Mouse (Mus musculus): Measurements from ENCODE around the gene Acot4. TPM values are rescaled to one million over a fixed set of nuclear protein-coding genes. Genes with fewer than 3 reads are reported as not detected.
"Not testable (repeated sequence)": the region's sequence is repeated elsewhere in the genome, so short reads cannot be mapped to it uniquely, and the experiment has no call there.

Acot4 gene
- 8.4 and 10.0 TPM in 2 replicates for polyA plus RNA-seq (2015; fragmentation: Nextera tagmentation; extraction: Ambion mirVana)

GRCm38 (mm10) chr12:84038241-84038640 is at the start of gene Acot4:
Acot4 (plus strand) TSS chr12:84038379.
- Histone ChIP-seq H3K4me3 (ENCODE audit: low read depth, low read length) (peak within 1 kb of the TSS; percentile 54), H3K27ac (ENCODE audit: low read length) (peak within 1 kb of the TSS; percentile 41; the same call in 1 of the 2 replicates), H3K9ac (ENCODE audit: low read depth, low read length) (peak within 1 kb of the TSS; percentile 20; the same call in 1 of the 2 replicates), H3K4me2 (ENCODE audit: low read depth, low read length) (peak within 1 kb of the TSS; percentile 57)
- ATAC-seq (ENCODE audit: low read depth), result peak; percentile 71
- 8% methylated on average over 28 of the region's 32 CpGs for WGBS (ENCODE audit: insufficient replicate concordance)
- not testable (repeated sequence) for H3K27me3 ChIP-seq (ENCODE audit: control insufficient read depth, insufficient read depth, low read depth, low read length); H3K4me1 ChIP-seq (ENCODE audit: control insufficient read depth, low read depth, low read length); H3K36me3 ChIP-seq (ENCODE audit: control insufficient read depth, insufficient read depth); H3K9me3 ChIP-seq (replicated peaks; ENCODE audit: control insufficient read depth, low read length)

DNA sequence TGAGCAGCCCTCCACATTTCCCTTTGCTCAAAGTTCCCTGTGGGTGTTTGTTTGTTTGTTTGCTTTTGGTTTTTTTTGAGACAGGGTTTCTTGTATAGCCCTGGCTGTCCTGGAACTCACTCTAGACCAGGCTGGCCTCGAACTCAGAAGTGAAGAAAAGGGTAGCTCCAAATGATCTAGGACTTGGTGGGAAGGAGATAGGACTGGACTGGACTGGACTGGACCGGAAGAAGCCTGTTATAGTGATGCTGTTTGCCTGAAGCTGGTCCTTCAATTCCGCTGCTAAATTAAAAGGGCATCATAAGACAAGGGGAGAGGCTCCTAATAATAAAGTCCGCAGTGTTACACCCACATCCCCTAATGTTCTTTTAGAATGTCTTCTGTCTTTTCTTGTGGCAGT is 49.7 kb upstream of the Acot4 start:
- Histone ChIP-seq H3K36me3 (ENCODE audit: control insufficient read depth, insufficient read depth) (no peaks in the 10 kb centered on the region), H3K9ac (ENCODE audit: low read depth, low read length) (peak overlapping the region; percentile 67), H3K9me3 (replicated peaks; ENCODE audit: control insufficient read depth, low read length) (no peaks in the 10 kb centered on the region), H3K4me1 (ENCODE audit: control insufficient read depth, low read depth, low read length) (no peaks in the 10 kb centered on the region; the same call in 1 of the 2 replicates), H3K4me2 (ENCODE audit: low read depth, low read length) (peak overlapping the region; percentile 75), H3K27me3 (ENCODE audit: control insufficient read depth, insufficient read depth, low read depth, low read length) (no peaks in the 10 kb centered on the region), H3K27ac (ENCODE audit: low read length) (no peak overlapping the region; the same call in 1 of the 2 replicates), H3K4me3 (ENCODE audit: low read depth, low read length) (peak overlapping the region; percentile 67)
- no peak for ATAC-seq (ENCODE audit: low read depth)
- WGBS (ENCODE audit: insufficient replicate concordance), result 58% methylated on average over 4 of the region's 4 CpGs

DNA sequence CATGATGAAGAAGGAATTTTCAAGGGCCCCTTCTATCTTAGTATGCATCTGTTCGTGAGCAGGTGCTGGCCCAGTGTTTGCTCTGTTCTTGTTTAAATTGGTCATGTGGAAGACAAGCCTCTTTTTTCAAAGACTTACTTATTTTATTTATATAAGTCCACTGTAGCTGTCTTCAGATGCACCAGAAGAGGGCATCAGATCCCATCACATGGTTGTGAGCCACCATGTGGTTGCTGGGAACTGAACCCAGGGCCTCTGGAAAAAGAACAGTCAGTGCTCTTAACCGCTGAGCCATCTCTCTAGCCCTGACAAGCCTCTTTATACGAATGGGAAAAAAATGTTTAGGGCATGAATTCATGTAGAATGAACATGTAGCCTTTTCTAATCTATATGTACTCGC is 48.8 kb upstream of the Acot4 start:
- no peak overlapping the region for H3K4me3 ChIP-seq (ENCODE audit: low read depth, low read length)
- WGBS (ENCODE audit: insufficient replicate concordance), result 79% methylated on average over 4 of the region's 4 CpGs
- H3K9me3 ChIP-seq (replicated peaks; ENCODE audit: control insufficient read depth, low read length), result no peaks in the 10 kb centered on the region
- ATAC-seq (ENCODE audit: low read depth), result no peak
- no peak overlapping the region for H3K27ac ChIP-seq (ENCODE audit: low read length)
- no peaks in the 10 kb centered on the region; the same call in 1 of the 2 replicates for H3K4me1 ChIP-seq (ENCODE audit: control insufficient read depth, low read depth, low read length)
- H3K4me2 ChIP-seq (ENCODE audit: low read depth, low read length), result no peak overlapping the region
- H3K36me3 ChIP-seq (ENCODE audit: control insufficient read depth, insufficient read depth), result no peaks in the 10 kb centered on the region; the same call in 1 of the 2 replicates
- H3K9ac ChIP-seq (ENCODE audit: low read depth, low read length), result no peak overlapping the region
- no peaks in the 10 kb centered on the region for H3K27me3 ChIP-seq (ENCODE audit: control insufficient read depth, insufficient read depth, low read depth, low read length)

- no peaks in the 10 kb centered on the region; the same call in 1 of the 2 replicates for H3K36me3 ChIP-seq (ENCODE audit: control insufficient read depth, insufficient read depth)
- no peak for ATAC-seq (ENCODE audit: low read depth)
- H3K4me2 ChIP-seq (ENCODE audit: low read depth, low read length), result no peak overlapping the region
- no peak overlapping the region for H3K27ac ChIP-seq (ENCODE audit: low read length)
- no peaks in the 10 kb centered on the region for H3K4me1 ChIP-seq (ENCODE audit: control insufficient read depth, low read depth, low read length)
- H3K27me3 ChIP-seq (ENCODE audit: control insufficient read depth, insufficient read depth, low read depth, low read length), result no peaks in the 10 kb centered on the region
- H3K9me3 ChIP-seq (replicated peaks; ENCODE audit: control insufficient read depth, low read length), result 0 out of 2 replicates have a peak, but pooled peaks cover 3% of the 10 kb centered on the region
- H3K9ac ChIP-seq (ENCODE audit: low read depth, low read length), result no peak overlapping the region
- no peak overlapping the region for H3K4me3 ChIP-seq (ENCODE audit: low read depth, low read length)
- 28% methylated on average over 2 of the region's 2 CpGs for WGBS (ENCODE audit: insufficient replicate concordance)
Measured at GRCm38 (mm10) chr12:83997221-83997620, 41.0 kb upstream of the Acot4 start.

GRCm38 (mm10) chr12:83998341-83999107 is 39.7 kb upstream of the Acot4 start:
- no peak overlapping the region for H3K27ac ChIP-seq (ENCODE audit: low read length)
- H3K4me1 ChIP-seq (ENCODE audit: control insufficient read depth, low read depth, low read length), result no peaks in the 10 kb centered on the region
- no peak overlapping the region for H3K9ac ChIP-seq (ENCODE audit: low read depth, low read length)
- peak; percentile 20; the same call in 1 of the 2 replicates for ATAC-seq (ENCODE audit: low read depth)
- no peaks in the 10 kb centered on the region; the same call in 1 of the 2 replicates for H3K36me3 ChIP-seq (ENCODE audit: control insufficient read depth, insufficient read depth)
- no peak overlapping the region for H3K4me2 ChIP-seq (ENCODE audit: low read depth, low read length)
- 0 out of 2 replicates have a peak, but pooled peaks cover 3% of the 10 kb centered on the region for H3K9me3 ChIP-seq (replicated peaks; ENCODE audit: control insufficient read depth, low read length)
- WGBS (ENCODE audit: insufficient replicate concordance), result 44% methylated on average over 11 of the region's 11 CpGs
- no peaks in the 10 kb centered on the region for H3K27me3 ChIP-seq (ENCODE audit: control insufficient read depth, insufficient read depth, low read depth, low read length)
- H3K4me3 ChIP-seq (ENCODE audit: low read depth, low read length), result no peak overlapping the region

DNA sequence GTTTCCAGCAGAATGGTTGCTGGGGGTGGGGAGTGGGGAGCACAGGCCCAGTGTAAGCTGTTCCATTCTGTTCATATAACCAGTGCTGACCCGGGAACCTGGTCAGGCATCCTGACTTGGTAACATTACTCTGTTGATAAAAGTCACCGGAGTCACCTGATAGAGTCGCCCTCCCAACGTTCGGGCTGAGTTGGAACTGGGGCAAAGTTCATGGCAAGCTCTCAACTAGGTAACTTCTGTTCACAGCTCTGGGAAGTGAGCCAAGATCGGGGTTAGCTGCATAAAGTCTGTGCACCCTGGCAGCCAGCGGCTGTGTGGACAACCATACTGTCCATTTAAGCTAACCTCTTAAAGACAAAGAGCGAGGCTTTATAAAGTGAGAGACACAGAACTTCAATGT is 38.9 kb upstream of the Acot4 start:
- not testable (repeated sequence) for H3K36me3 ChIP-seq (ENCODE audit: control insufficient read depth, insufficient read depth); H3K27me3 ChIP-seq (ENCODE audit: control insufficient read depth, insufficient read depth, low read depth, low read length); H3K4me1 ChIP-seq (ENCODE audit: control insufficient read depth, low read depth, low read length); H3K4me3 ChIP-seq (ENCODE audit: low read depth, low read length); H3K9ac ChIP-seq (ENCODE audit: low read depth, low read length); H3K4me2 ChIP-seq (ENCODE audit: low read depth, low read length); H3K9me3 ChIP-seq (replicated peaks; ENCODE audit: control insufficient read depth, low read length)
- 50% methylated on average over 8 of the region's 8 CpGs for WGBS (ENCODE audit: insufficient replicate concordance)
- peak; percentile 92 for ATAC-seq (ENCODE audit: low read depth)
- 0 out of 2 replicates have a peak overlapping the region, but pooled peaks have one; percentile 28 for H3K27ac ChIP-seq (ENCODE audit: low read length)

GRCm38 (mm10) chr12:84000418-84000817 is 37.8 kb upstream of the Acot4 start:
- Histone ChIP-seq H3K27me3 (ENCODE audit: control insufficient read depth, insufficient read depth, low read depth, low read length) (no peaks in the 10 kb centered on the region), H3K4me1 (ENCODE audit: control insufficient read depth, low read depth, low read length) (no peaks in the 10 kb centered on the region), H3K4me2 (ENCODE audit: low read depth, low read length) (no peak overlapping the region), H3K9me3 (replicated peaks; ENCODE audit: control insufficient read depth, low read length) (0 out of 2 replicates have a peak, but pooled peaks cover 3% of the 10 kb centered on the region), H3K4me3 (ENCODE audit: low read depth, low read length) (no peak overlapping the region), H3K27ac (ENCODE audit: low read length) (no peak overlapping the region), H3K9ac (ENCODE audit: low read depth, low read length) (no peak overlapping the region), H3K36me3 (ENCODE audit: control insufficient read depth, insufficient read depth) (no peaks in the 10 kb centered on the region)
- WGBS (ENCODE audit: insufficient replicate concordance), result 51% methylated on average over 3 of the region's 3 CpGs
- no peak for ATAC-seq (ENCODE audit: low read depth)

DNA sequence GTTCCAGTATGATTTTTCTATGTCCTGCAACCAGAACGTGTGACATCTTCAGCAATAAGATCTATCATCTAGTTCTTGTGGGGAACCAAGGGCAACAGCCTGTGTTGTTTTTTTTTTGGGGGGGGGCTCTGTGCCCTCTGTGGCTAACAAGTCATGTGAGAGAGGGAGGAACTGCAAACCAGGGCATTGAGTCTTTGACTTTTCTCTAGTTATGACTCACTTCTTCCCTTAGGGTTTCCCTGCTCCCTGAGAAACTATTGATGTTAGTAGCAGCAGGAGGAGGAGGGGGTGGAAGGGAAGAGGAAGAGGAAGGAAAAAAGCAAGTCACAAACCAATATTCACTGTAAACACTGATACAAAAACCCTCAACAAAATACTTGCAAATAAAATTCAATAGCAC is 34.3 kb upstream of the Acot4 start:
- no peak overlapping the region for H3K4me3 ChIP-seq (ENCODE audit: low read depth, low read length)
- H3K9ac ChIP-seq (ENCODE audit: low read depth, low read length), result no peak overlapping the region
- H3K27me3 ChIP-seq (ENCODE audit: control insufficient read depth, insufficient read depth, low read depth, low read length), result peaks cover 3% of the 10 kb centered on the region
- WGBS (ENCODE audit: insufficient replicate concordance), result 56% methylated on average over 1 of the region's 1 CpGs
- H3K4me1 ChIP-seq (ENCODE audit: control insufficient read depth, low read depth, low read length), result no peaks in the 10 kb centered on the region; the same call in 1 of the 2 replicates
- H3K4me2 ChIP-seq (ENCODE audit: low read depth, low read length), result no peak overlapping the region
- no peaks in the 10 kb centered on the region for H3K36me3 ChIP-seq (ENCODE audit: control insufficient read depth, insufficient read depth)
- no peak overlapping the region for H3K27ac ChIP-seq (ENCODE audit: low read length)
- no peak for ATAC-seq (ENCODE audit: low read depth)
- 0 out of 2 replicates have a peak, but pooled peaks cover 3% of the 10 kb centered on the region for H3K9me3 ChIP-seq (replicated peaks; ENCODE audit: control insufficient read depth, low read length)

- H3K4me3 ChIP-seq (ENCODE audit: low read depth, low read length), result no peak overlapping the region
- no peak for ATAC-seq (ENCODE audit: low read depth)
- no peak overlapping the region for H3K9ac ChIP-seq (ENCODE audit: low read depth, low read length)
- peaks cover 19% of the 10 kb centered on the region for H3K27me3 ChIP-seq (ENCODE audit: control insufficient read depth, insufficient read depth, low read depth, low read length)
- no peaks in the 10 kb centered on the region for H3K36me3 ChIP-seq (ENCODE audit: control insufficient read depth, insufficient read depth)
- no peak overlapping the region for H3K27ac ChIP-seq (ENCODE audit: low read length)
- no peaks in the 10 kb centered on the region; the same call in none of the 2 replicates for H3K4me1 ChIP-seq (ENCODE audit: control insufficient read depth, low read depth, low read length)
- no peaks in the 10 kb centered on the region for H3K9me3 ChIP-seq (replicated peaks; ENCODE audit: control insufficient read depth, low read length)
- H3K4me2 ChIP-seq (ENCODE audit: low read depth, low read length), result no peak overlapping the region
- 68% methylated on average over 12 of the region's 12 CpGs for WGBS (ENCODE audit: insufficient replicate concordance)
Measured at GRCm38 (mm10) chr12:84008251-84008650, 29.9 kb upstream of the Acot4 start.
